Mouse (Mus musculus) heart, embryonic 14.5 days (tissue): ENCODE measurements around the gene Hnrnpr. TPM values are rescaled to one million over a fixed set of nuclear protein-coding genes. Genes with fewer than 3 reads are reported as not detected.

ENCODE experiments used
- ATAC-seq: fragments of 200-750 bp; cut with Nextera tagmentation; 2 replicates; pipeline ENCODE4 v1.8.0; 2017; ENCODE audit warnings: low read depth, moderate TSS enrichment; ENCODE audit not compliant: insufficient number of reproducible peaks, insufficient read depth, low FRiP score
- H3K27ac ChIP-seq, 2 experiments: fragments of 200-500 bp in 1 of 2; fragments of 300-500 bp in 1 of 2; sonication (generic) in 1 of 2; replicated peaks in 1 of 2; 2 replicates each; pipeline ENCODE4 v1.5.1; 2012 to 2014; ENCODE audit warnings: low read depth in 2 of 2, low read length in 2 of 2, control low read depth in 1 of 2, mild to moderate bottlenecking in 1 of 2, mixed read lengths in 1 of 2; ENCODE audit not compliant: control insufficient read depth in 1 of 2, insufficient read depth in 1 of 2
- H3K27me3 ChIP-seq: fragments of 300-500 bp; sonication (generic); 2 replicates; pipeline ENCODE4 v1.6.1; 2014; ENCODE audit warnings: mild to moderate bottlenecking, low read length, control low read depth; ENCODE audit not compliant: control insufficient read depth, insufficient read depth
- H3K36me3 ChIP-seq: fragments of 300-500 bp; sonication (generic); 2 replicates; pipeline ENCODE4 v1.6.1; 2014; ENCODE audit warnings: mild to moderate bottlenecking, control low read depth, low read length, mixed read lengths; ENCODE audit not compliant: control insufficient read depth, insufficient read depth
- H3K4me1 ChIP-seq, 2 experiments: fragments of 200-500 bp in 1 of 2; fragments of 300-500 bp in 1 of 2; sonication (generic) in 1 of 2; 2 replicates each; pipeline ENCODE4 v1.6.1; 2012 to 2014; ENCODE audit warnings: low read length in 2 of 2, control low read depth in 1 of 2, mixed read lengths in 1 of 2; ENCODE audit not compliant: control insufficient read depth in 2 of 2, insufficient read depth in 2 of 2
- H3K4me2 ChIP-seq: fragments of 300-500 bp; sonication (generic); 2 replicates; pipeline ENCODE4 v1.6.1; 2014; ENCODE audit warnings: mild to moderate bottlenecking, low read length
- H3K4me3 ChIP-seq, 2 experiments: fragments of 200-500 bp in 1 of 2; fragments of 300-500 bp in 1 of 2; sonication (generic) in 1 of 2; 2 replicates each; pipeline ENCODE4 v1.5.1; 2012 to 2014; ENCODE audit warnings: low read length in 2 of 2, mild to moderate bottlenecking in 2 of 2, control low read depth in 1 of 2, low read depth in 1 of 2, moderate library complexity in 1 of 2; ENCODE audit not compliant: control insufficient read depth in 1 of 2, insufficient read depth in 1 of 2
- H3K9ac ChIP-seq: fragments of 300-500 bp; sonication (generic); 2 replicates; pipeline ENCODE4 v1.6.1; 2014; ENCODE audit warnings: mild to moderate bottlenecking, low read length
- H3K9me3 ChIP-seq: fragments of 300-500 bp; sonication (generic); 2 replicates; pipeline ENCODE4 v1.6.1; 2016; ENCODE audit warnings: low read length, control low read depth; ENCODE audit not compliant: control insufficient read depth
- WGBS: fragments of 180-500 bp; shearing (Covaris S2); extraction: QIAGEN DNeasy Blood & Tissue Kit; methylation state at CpG from one replicate; pipeline ENCODE4 v1.1.7; 2014; 5-methylcytosine and 5-hydroxymethylcytosine counted together
- polyA plus RNA-seq: library from polyadenylated mRNA; unstranded; fragments of >200 nt; fragmentation: Nextera tagmentation; extraction: Ambion mirVana; gene quantifications from 2 replicates; pipeline ENCODE4 v1.2.1, GENCODE M21; 2014

Hnrnpr gene
- polyA plus RNA-seq, 1 experiment from 2014 or later, result 88.8 TPM

GRCm38 (mm10) chr4:136328115-136328514 lies 17.4 kb downstream of the Hnrnpr start:
- Histone ChIP-seq H3K4me1 (0 out of 4 replicates have a peak, but pooled peaks cover 0 to 5% of the 10 kb centered on the region in 2 experiments), H3K9ac (no peak overlapping the region), H3K27ac (no peak overlapping the region), H3K27me3 (no peaks in the 10 kb centered on the region), H3K36me3 (peaks cover 83% of the 10 kb centered on the region), H3K4me2 (no peak overlapping the region), H3K9me3 (no peaks in the 10 kb centered on the region), H3K4me3 (no peak overlapping the region)
- no peak for ATAC-seq

- H3K4me2 ChIP-seq, result no peak overlapping the region
- H3K4me3 ChIP-seq, result no peak overlapping the region
- peaks cover 0 to 22% of the 10 kb centered on the region in 2 experiments; a peak in 3 of 4 replicates for H3K4me1 ChIP-seq
- no peak overlapping the region for H3K9ac ChIP-seq
- 97% methylated on average over 3 of the region's 3 CpGs for WGBS
- no peaks in the 10 kb centered on the region for H3K27me3 ChIP-seq
- no peaks in the 10 kb centered on the region for H3K9me3 ChIP-seq
- no peak overlapping the region for H3K27ac ChIP-seq
- H3K36me3 ChIP-seq, result peaks cover 80% of the 10 kb centered on the region
- no peak for ATAC-seq
Measured at GRCm38 (mm10) chr4:136331709-136332108, 21.0 kb downstream of the Hnrnpr start.

GRCm38 (mm10) chr4:136333191-136333590 lies 22.4 kb downstream of the Hnrnpr start:
- Histone ChIP-seq H3K27me3 (no peaks in the 10 kb centered on the region), H3K9ac (no peak overlapping the region), H3K27ac (no peak overlapping the region; a peak in 1 of 4 replicates), H3K4me2 (no peak overlapping the region), H3K36me3 (peaks cover 79% of the 10 kb centered on the region), H3K4me1 (peaks cover 0 to 22% of the 10 kb centered on the region in 2 experiments; a peak in 3 of 4 replicates), H3K9me3 (no peaks in the 10 kb centered on the region), H3K4me3 (no peak overlapping the region)
- WGBS, result 55% methylated on average over 3 of the region's 3 CpGs
- no peak for ATAC-seq

- H3K4me3 ChIP-seq, result no peak overlapping the region
- peak; percentile 68; the same call in 1 of the 2 replicates for ATAC-seq
- H3K36me3 ChIP-seq, result peaks cover 76% of the 10 kb centered on the region
- 22% methylated on average over 2 of the region's 2 CpGs for WGBS
- H3K4me1 ChIP-seq, result peaks cover 0 to 22% of the 10 kb centered on the region in 2 experiments; a peak in 3 of 4 replicates
- no peak overlapping the region for H3K9ac ChIP-seq
- H3K27me3 ChIP-seq, result no peaks in the 10 kb centered on the region
- H3K27ac ChIP-seq, result peak overlapping the region; percentile 66 to 68
- no peaks in the 10 kb centered on the region for H3K9me3 ChIP-seq
- H3K4me2 ChIP-seq, result peak overlapping the region; percentile 4; the same call in 1 of the 2 replicates
Measured at GRCm38 (mm10) chr4:136335065-136335464, 24.3 kb downstream of the Hnrnpr start.

- H3K9ac ChIP-seq, result no peak overlapping the region
- no peak overlapping the region for H3K4me2 ChIP-seq
- H3K9me3 ChIP-seq, result no peaks in the 10 kb centered on the region
- no peak overlapping the region; a peak in 1 of 4 replicates for H3K27ac ChIP-seq
- ATAC-seq, result no peak
- peaks cover 69% of the 10 kb centered on the region for H3K36me3 ChIP-seq
- H3K4me1 ChIP-seq, result peaks cover 0 to 22% of the 10 kb centered on the region in 2 experiments; a peak in 3 of 4 replicates
- H3K27me3 ChIP-seq, result no peaks in the 10 kb centered on the region
- H3K4me3 ChIP-seq, result no peak overlapping the region
- 18% methylated on average over 4 of the region's 4 CpGs for WGBS
Measured at GRCm38 (mm10) chr4:136337129-136337528, 26.4 kb downstream of the Hnrnpr start.

- no peak overlapping the region for H3K27ac ChIP-seq
- no peaks in the 10 kb centered on the region for H3K4me1 ChIP-seq
- 39% methylated on average over 6 of the region's 6 CpGs for WGBS
- no peaks in the 10 kb centered on the region for H3K9me3 ChIP-seq
- no peak overlapping the region for H3K4me2 ChIP-seq
- peaks cover 79% of the 10 kb centered on the region for H3K36me3 ChIP-seq
- no peak overlapping the region for H3K9ac ChIP-seq
- no peaks in the 10 kb centered on the region for H3K27me3 ChIP-seq
- no peak overlapping the region for H3K4me3 ChIP-seq
- no peak for ATAC-seq
Measured at GRCm38 (mm10) chr4:136349616-136350015, 38.9 kb downstream of the Hnrnpr start.

GRCm38 (mm10) chr4:136357026-136357425 lies 46.3 kb downstream of the Hnrnpr start:
- Histone ChIP-seq H3K27me3 (no peaks in the 10 kb centered on the region), H3K27ac (0 out of 4 replicates have a peak overlapping the region, but pooled peaks of 1 of the 2 experiments have one; percentile 7), H3K36me3 (peaks cover 81% of the 10 kb centered on the region), H3K4me1 (no peaks in the 10 kb centered on the region), H3K9ac (no peak overlapping the region), H3K4me3 (no peak overlapping the region), H3K4me2 (no peak overlapping the region), H3K9me3 (no peaks in the 10 kb centered on the region)
- 51% methylated on average over 6 of the region's 6 CpGs for WGBS
- ATAC-seq, result no peak

GRCm38 (mm10) chr4:136357429-136357828 lies 46.7 kb downstream of the Hnrnpr start:
- Histone ChIP-seq H3K36me3 (peaks cover 77% of the 10 kb centered on the region), H3K9me3 (no peaks in the 10 kb centered on the region), H3K4me3 (no peak overlapping the region), H3K27ac (0 out of 4 replicates have a peak overlapping the region, but pooled peaks of 1 of the 2 experiments have one; percentile 7), H3K4me2 (no peak overlapping the region), H3K27me3 (no peaks in the 10 kb centered on the region), H3K4me1 (no peaks in the 10 kb centered on the region), H3K9ac (no peak overlapping the region)
- ATAC-seq, result no peak
- WGBS, result 90% methylated on average over 4 of the region's 4 CpGs
